Mouse (Mus musculus): Measurements from ENCODE around the gene Gm10647.
"Not testable (repeated sequence)": the region's sequence is repeated elsewhere in the genome, so short reads cannot be mapped to it uniquely, and the experiment has no call there.

Gm10647 gene

DNA sequence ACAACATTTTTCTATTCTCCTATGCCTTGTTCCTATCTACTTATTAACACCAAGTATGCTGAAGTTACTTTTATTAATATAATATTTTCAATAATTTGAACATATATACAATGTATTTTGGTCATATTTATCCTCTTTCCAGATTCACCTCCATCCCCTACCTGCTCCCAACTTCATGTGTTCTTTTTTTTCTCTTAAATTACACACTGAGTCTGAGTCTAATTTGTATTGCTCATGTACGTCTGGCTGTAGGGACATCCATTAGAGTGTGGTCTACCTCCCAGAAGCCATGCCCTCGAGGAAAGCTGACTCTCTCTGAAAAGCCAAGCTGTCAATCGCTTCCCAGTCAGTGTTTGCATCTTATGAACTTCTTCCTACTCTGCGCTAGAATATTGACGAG, at the start of gene Gm10647:
TSS of gene Gm10647 (plus strand) at position 301 of the 400 bp plus-strand sequence.
- DNase-seq (ENCODE audit: extremely low spot score, low read depth, low spot score) = no peak

DNA sequence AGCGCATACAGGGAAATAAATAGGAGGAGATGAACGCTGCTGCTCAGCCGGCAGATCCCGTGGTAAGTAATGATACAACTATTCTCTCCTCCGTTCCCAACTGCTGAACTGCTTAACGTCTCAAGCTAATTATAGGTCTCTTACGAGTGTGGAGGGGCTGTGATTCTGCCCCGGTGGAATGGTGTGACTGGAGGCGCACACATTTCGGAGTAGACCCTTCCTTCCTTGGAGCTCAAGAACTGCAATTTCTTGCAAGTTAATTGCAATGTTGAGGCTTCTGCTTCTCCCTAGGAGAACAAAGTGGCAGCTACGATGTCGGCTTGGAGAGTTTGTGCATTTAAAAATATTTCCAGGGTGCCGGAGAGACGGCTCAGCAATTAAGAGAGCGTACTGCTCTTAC, 48.4 kb upstream of the Gm10647 start:
- no peak for DNase-seq (ENCODE audit: extremely low spot score, low read depth, low spot score)

DNA sequence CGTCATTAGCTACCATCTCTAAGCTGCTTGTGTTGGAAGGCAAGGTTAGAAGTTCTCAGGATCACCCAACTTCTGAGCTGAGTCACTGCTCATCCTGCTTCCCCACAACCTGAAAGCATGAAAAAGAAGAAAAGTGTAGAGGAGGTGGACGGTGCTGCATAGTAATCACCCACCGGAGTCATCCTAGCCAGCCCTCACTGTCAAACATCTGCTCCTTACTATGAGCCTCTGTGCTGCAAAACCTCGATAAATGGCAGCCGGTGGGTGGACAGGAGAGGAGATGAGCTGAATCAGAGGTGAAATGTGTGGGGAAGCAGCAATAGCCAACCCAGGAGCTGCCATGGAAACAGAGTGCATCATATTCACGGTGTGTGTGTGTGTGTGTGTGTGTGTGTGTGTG, 44.0 kb upstream of the Gm10647 start:
- no peak for DNase-seq (ENCODE audit: extremely low spot score, low read depth, low spot score)

DNA sequence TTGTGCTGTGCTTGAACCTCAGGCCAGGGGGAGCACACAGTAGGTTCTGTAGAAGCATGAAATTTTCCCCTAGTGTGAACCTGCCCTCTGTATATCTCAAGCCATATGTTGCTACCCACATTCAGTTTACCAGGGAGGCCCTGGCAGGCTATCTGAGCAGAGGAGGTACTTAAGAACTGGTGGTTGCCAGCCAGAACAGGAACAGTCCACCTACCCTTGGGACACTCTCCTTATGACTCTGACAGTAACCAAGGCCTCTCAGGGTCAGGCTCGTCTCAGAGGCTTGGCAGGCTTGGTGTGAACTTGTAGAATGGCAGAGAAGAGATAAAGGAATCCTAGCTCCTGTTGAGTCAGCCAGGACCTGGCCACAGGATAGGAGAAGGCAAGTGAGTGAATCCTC, 35.8 kb upstream of the Gm10647 start:
- no peak for DNase-seq (ENCODE audit: extremely low spot score, low read depth, low spot score)

DNA sequence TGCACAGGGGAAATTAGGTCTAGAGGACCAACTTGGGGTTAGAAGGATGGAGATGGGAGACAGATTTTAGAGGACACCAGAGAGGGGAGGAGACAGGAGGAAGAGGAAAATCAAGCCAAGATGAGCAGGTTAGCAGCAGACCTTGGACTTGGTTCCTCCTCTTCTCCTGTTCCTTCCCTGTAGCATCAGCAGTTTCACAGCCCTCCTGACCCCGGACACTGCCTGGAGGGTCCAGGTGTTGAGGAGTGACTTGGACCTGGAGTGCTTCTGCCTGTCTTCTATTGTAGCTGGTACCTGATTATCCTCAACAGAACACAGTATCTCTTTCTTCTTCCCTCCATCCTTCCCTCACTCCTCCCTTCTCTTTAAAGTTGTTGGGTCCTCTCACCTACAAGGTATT, 28.1 kb upstream of the Gm10647 start:
- DNase-seq (ENCODE audit: extremely low spot score, low read depth, low spot score) = no peak

DNA sequence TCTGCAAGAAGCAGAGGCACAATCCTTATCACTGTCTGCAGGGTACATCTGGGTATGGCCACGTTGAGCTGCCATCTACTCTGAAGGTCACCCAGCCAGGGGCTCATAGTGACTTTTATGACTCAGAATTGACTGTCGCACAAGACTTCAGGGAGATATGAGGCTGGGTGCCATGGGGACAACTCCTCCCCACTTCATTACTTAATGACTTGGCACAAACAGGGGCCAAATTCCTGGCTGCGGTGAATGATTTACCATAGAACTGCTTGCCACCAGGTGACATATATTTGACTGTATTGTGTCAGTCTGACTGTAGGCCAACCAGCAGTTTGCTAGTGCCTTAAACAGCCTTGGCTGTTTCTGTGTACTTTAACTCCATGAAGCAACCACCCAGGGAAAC, 27.6 kb upstream of the Gm10647 start:
- DNase-seq (ENCODE audit: extremely low spot score, low read depth, low spot score) = no peak

DNA sequence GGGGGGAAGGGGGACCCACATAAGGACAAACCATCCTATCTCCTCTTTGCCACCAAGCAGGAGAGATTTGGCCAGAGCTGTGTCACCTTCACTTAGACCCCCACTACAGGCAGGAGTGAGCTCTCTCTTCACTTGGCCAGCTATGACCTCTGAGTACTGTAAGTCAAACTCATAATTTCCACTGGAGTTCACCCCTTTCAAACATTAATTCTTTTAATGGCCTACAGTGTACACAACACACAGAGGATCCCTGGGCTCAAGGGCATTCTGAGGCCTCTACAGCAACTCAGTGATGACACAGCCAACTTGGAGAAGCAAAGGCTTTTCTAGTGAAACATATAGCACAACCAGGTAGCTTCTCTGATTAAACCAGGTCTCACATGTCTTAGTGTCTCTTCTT, 26.1 kb upstream of the Gm10647 start:
- DNase-seq (ENCODE audit: extremely low spot score, low read depth, low spot score) = no peak

DNA sequence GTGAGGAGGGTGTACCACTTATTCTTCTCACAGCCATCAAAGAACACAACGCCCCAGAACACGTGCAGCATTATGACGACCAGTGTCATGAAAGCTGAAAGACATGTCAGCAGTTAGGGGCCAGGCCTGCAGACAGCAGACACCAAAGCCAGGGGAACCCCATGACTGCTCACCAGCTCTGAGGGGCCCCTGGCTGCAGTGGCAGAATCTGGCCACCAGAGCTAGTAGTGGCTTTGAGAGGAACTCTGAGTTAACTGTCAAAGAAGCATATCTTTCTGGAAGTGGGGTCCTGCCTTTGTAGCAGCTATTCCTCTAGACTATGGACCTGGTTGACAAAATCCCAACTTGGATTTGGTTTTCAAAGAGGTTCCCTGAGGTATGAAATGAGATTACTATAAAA, 12.3 kb upstream of the Gm10647 start:
- DNase-seq (ENCODE audit: extremely low spot score, low read depth, low spot score) = not testable (repeated sequence)

DNA sequence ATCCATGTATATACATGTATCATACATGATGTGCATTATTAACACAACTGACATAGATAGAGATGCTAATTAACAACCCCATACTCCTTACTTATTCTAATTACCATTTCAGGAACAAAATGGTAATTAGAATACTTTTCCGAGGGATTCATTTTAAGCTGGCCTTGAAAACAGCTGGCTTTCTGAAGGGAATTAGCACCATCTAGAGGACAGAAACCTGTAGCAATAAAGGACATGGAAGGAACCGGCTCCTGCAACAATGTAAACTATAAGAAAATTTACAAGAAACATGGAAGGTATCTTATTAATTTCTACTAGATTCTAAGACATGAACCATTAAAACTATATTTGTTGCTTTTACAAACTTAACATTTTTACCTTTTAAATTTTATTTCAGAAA, 9.0 kb upstream of the Gm10647 start:
- no peak for DNase-seq (ENCODE audit: extremely low spot score, low read depth, low spot score)

DNA sequence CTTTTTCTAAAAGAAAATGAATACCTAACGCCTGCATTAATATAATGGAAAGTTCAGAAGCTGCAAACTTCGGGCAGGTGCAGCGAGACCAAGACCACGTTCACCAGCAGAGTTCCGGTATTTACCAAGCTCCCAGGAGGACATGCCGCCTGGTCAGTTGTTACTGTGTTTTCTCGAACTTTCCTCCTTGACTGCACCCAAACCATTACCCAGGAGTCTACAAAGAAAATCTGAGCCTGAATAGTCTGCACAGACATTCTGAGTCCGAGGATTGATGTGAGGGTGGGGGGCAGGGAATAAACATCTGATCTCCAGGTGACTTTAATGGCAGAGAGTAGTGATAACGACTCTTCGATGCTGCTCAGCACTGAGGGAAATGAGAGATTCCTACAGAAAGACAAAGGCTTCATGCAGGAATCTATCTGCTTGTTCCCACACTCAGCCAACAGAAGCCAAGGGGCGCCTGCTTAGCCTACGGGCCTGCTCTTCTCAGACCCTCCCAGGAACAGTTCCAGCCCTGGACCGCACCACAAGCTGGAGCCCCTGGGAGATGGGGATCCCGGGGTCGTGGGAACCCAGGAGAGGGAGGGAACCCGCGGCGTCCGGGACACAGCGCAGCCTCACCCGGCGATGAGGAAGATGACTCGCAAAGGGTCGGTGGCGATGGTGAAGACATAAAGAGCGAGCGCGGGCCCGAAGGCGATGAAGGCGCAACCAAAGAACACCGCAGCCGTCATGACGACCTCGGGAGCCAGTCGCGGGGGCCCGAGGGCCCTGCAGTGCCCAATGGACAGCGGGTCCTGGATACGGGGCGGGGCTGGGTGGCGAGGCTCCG, 2.0 kb upstream of the Gm10647 start:
- DNase-seq (ENCODE audit: extremely low spot score, low read depth, low spot score) = no peak

DNA sequence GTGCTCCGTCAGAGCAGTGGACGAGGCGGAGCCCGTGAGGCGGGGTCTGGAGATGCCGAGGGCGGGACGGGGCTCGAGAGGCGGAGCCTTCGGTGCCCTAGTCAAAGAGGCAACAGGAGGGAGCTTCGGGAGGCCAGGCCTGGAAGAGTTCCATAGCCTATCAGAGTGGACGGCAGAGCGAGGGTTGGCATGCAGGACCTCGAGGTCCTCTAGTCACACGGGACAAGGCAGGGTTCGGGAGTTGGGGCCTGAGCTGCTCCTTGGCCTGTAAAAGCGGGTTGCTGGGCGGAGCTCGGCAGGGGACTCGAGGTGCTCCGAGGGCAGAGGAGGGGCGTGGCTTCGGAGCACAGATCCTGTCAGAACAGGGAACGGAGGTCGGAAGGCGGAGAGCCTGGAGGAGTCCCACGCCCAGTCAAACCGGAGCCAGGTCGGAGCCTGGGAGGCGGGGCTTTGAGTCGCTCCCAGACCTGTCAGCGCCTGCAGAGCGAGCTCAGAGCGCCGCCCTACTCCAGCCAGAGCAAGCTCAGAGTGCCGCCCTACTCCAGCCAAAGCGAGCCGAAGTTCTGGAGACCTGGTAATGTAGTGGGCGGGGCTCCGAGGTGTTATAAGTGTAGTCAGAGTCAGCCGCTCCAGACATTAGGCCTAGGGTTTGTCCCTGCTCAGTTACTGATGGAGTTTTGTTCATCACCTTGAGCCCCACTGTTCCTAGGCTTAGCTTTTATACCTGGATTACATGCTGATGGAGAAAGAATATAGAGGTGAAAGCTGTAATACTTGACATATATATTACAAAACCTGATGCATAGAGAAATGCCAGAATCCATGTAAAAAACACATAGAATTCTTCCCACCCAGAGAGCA, 1.1 kb upstream of the Gm10647 start, which contains the start of gene Aph1b:
TSS of gene Aph1b (minus strand) at position 27 of the 861 bp plus-strand sequence.
- peak; percentile 90 for DNase-seq (ENCODE audit: extremely low spot score, low read depth, low spot score)

DNA sequence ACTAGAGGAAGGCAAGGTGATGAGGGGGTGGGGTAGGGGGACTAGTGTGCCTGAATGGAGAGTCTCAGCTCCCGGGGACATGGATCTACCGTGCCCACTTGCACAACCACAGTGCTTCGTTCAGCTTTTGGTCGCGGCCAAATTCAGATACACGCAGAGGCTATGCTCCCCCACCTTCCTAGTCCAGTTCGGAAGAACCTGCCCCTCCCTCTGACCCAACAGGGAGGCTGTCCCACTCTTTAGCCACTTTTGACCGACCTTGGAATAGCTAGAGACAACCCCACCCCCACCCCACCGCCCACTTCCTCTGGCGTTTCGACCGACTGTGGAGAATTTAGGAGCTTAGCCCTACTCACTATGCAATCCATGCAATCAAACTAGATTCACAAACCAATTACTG, 5.1 kb downstream of the Gm10647 start:
- DNase-seq (ENCODE audit: extremely low spot score, low read depth, low spot score) = no peak

DNA sequence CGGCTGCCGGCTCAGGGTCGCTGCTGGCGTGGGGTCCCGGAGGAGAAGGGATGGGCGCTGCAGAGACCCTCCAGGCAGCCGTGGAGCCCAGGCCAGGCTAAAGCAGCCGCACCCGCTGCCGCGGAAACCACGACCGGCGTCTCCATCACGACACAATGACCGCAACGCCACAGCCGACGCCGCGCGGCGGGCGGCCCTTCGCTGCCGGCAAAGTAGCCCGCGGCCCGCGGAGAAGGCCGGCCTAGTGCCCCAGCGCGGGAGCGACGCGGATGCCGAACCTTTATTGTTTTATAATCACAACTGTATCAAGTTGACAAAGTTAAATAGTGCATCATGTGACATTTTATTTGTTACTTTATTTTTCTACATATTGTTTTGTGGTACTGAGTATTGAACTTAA, 9.1 kb downstream of the Gm10647 start:
- not testable (repeated sequence) for DNase-seq (ENCODE audit: extremely low spot score, low read depth, low spot score)

DNA sequence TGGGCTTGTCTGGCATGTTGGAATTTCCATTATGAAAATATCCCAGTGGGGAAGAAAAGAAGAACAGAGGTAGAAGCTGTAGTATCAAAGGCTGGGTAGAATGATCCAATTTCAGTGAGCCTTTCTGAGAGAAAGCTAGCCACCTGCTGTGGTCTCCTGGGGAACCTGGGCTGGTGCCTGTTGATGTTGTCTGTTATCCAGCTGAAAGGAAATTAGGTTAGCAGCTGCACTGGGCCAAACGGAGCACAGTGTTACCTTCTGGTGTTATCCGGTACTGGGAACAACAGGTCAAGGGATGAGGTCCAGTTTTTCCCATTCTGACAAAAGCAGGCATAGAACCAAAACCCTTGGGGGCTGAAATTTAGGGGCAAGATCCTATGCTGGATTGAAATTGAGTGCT, 16.6 kb downstream of the Gm10647 start:
- no peak for DNase-seq (ENCODE audit: extremely low spot score, low read depth, low spot score)

DNA sequence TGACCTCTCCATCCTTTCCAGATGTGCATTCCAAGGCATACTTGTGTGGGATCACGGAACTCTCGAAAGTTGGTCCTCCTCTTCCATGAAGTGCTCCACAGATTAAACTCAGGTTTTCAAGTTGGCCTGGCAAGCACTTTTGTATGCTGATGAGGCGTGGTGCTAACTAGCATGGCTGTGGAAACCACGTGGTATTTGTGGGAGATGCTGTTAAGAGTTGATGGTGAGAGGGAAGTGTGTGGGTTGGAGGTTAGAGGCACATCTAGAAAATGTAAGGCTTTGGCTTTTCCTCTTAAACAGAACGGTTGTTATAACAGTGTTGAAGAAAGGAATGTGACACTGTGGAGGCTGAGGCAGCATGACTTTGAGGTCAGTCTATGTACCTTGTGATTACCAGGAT, 24.2 kb downstream of the Gm10647 start:
- DNase-seq (ENCODE audit: extremely low spot score, low read depth, low spot score) = no peak

DNA sequence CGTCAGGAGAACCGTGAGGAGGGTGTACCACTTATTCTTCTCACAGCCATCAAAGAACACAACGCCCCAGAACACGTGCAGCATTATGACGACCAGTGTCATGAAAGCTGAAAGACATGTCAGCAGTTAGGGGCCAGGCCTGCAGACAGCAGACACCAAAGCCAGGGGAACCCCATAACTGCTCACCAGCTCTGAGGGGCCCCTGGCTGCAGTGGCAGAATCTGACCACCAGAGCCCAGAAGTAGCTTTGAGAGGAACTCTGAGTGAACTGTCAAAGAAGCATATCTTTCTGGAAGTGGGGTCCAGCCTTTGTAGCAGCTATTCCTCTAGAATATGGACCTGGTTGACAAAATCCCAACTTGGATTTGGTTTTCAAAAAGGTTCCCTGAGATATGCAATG, 25.4 kb downstream of the Gm10647 start:
- DNase-seq (ENCODE audit: extremely low spot score, low read depth, low spot score) = not testable (repeated sequence)

DNA sequence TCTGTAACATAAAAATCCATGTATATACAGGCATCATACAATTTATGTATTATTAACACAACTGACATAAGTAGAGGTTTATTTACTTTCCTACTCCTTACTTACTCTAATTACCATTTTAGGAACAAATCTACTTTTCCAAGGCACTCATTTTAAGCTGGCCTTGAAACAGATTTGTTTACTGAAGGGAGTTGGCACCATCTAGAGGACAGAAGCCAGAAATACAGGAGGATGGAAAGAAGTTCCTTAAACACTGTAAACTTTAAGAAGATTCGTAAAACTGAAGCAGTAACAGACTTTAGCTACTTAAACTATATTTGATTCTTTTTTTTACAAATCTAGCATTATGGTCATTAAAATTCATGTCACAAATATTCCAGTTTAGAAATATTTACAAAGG, 29.2 kb downstream of the Gm10647 start:
- DNase-seq (ENCODE audit: extremely low spot score, low read depth, low spot score) = peak; percentile 44

DNA sequence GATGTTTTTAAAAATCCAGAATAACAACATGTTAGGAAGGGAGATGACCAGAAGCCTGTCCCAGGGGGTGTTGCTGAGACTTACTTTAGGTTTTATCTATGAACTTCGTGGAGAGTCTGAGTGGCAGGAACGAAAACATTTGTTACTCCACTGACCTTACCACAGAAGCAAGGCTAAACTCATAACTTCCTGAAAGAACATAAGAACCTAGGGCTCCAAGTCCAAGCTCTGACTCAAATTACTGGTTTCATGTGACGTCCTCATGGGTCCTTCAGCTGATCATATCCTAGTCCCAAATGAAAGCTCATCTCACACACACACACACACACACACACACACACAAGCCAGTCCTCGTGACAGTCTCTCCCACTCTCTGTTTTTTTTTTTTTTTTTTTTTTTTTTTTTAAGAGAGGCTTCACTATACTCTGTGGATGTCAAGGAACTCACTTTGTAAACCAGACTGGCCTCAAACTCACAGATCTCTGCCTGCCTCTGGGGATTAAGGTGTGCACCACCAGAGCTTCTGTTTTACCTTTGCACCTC, 35.6 kb downstream of the Gm10647 start:
- DNase-seq (ENCODE audit: extremely low spot score, low read depth, low spot score) = no peak

DNA sequence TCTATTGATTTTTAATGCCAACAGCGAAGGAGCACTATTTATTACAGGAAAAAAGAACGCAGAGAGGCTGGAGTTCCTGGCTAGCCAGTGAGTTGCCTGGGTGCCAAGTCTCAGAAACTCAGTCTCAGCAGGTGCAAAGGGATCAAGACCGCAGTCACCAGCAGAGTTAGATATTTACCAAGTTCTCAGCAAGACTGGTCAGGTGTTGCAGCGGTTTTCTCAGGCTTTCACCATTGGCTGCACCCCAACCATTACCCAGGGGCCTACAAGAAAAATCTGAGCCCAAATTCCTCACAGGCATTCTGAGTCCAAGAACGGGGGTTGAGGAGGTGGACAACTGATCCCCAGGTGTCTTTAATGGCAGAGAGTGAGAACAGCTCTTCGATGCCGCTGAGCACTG, 37.0 kb downstream of the Gm10647 start:
- no peak for DNase-seq (ENCODE audit: extremely low spot score, low read depth, low spot score)

DNA sequence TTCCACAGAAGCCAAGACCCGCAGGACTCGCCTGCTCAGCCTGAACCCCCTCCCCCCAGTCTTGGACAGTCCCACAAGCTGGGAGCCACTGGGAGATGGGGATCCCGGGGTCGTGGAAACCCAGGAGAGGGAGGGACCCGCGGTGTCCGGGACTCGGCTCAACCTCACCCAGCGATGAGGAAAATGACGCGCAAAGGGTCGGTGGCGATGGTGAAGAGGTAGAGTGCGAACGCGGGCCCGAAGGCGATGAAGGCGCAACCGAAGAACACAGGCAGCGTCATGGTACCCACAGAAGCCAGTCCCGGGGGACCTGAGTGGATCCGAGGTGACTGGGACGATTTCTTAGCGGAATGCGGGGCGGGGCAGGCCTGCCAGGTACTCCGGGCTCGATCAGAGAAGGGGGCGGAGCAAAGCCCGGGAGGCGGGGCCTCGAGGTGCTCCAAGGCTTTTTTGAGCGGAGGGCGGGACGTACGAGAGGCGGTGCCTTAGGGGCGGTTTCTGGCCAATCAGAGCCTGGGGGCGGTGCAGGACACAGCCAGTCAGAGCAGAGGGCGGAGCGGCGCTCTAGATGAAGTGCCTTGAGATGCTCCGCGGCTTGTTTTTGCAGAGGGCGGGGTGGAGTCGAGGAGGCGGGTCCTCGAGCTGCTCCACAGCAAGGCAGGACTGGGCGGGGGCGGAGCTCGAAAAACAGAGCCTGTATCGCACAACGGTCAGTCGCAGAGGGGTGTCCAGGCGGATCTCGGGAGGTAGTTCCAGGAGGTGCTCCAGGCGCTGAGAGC, 37.7 kb downstream of the Gm10647 start, which contains the start of gene Aph1c:
TSS of gene Aph1c (minus strand) at position 409 of the 779 bp plus-strand sequence.
- peak; percentile 86 for DNase-seq (ENCODE audit: extremely low spot score, low read depth, low spot score)

DNA sequence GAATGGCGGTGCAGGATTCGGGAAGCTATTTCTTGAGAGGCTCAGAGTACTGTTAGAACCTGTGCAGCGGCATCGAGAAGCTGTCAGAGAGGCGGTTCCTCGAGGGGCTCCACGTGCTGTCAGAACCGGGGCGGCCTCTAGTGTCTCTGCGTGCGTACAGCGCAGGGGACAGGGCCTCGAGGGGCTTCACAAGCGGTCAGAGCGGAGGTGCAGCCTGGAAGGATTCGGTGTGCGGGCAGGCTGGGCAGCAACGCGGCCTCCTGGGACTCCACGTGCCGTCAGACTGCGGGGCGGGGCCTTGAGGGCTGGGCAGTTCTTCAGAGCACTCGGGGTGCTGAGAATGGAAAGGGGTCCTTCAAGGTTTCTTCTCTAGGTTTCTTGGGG, 38.2 kb downstream of the Gm10647 start:
- no peak for DNase-seq (ENCODE audit: extremely low spot score, low read depth, low spot score)
